Mouse (Mus musculus) adrenal gland, adult 10 weeks (tissue): Measurements from ENCODE around the gene Olfr1495. TPM values are rescaled to one million over a fixed set of nuclear protein-coding genes. Genes with fewer than 3 reads are reported as not detected.

Source experiments
- polyA plus RNA-seq: library from polyadenylated mRNA; stranded (reverse); fragments of 350-450 nt; fragmentation: Illumina TruSeq; extraction: RNeasy Lipid Tissue Mini Kit (QIAGEN cat#74804); gene quantifications from one replicate; pipeline ENCODE4 v1.2.3, GENCODE M21; 2014; ENCODE audit warnings: low read depth, low replicate concordance

Olfr1495 gene
- polyA plus RNA-seq = not detected

GRCm38 (mm10) chr19:13764306-13764705 lies at the start of gene Olfr1495:
Gene Olfr1495 (plus strand): TSS chr19:13764606.

GRCm38 (mm10) chr19:13722978-13723377 lies 41.4 kb upstream of the Olfr1495 start, which contains the start of gene Olfr1493-ps1:
Gene Olfr1493-ps1 (plus strand): TSS chr19:13723278.

GRCm38 (mm10) chr19:13739428-13739827 lies 25.0 kb upstream of the Olfr1495 start, which contains the start of gene Olfr1494:
Gene Olfr1494 (plus strand): TSS chr19:13739728.

GRCm38 (mm10) chr19:13777578-13777977 lies 13.2 kb downstream of the Olfr1495 start, which contains the start of gene Olfr1496:
Gene Olfr1496 (plus strand): TSS chr19:13777878.

GRCm38 (mm10) chr19:13798102-13798501 lies 33.7 kb downstream of the Olfr1495 start, which contains the start of gene Olfr1497:
Gene Olfr1497 (minus strand): TSS chr19:13798202.

GRCm38 (mm10) chr19:13819347-13819746 lies 54.9 kb downstream of the Olfr1495 start, which contains the start of gene Olfr1499:
Gene Olfr1499 (minus strand): TSS chr19:13819447.

Other genes with a start within 250 kb of the Olfr1495 start
- gene Olfr1480, start 236.7 kb upstream of the Olfr1495 start, polyA plus RNA-seq = not detected
- not detected for gene Olfr1484, start 181.1 kb upstream of the Olfr1495 start, polyA plus RNA-seq
- gene Olfr1487, start 147.2 kb upstream of the Olfr1495 start, polyA plus RNA-seq = not detected
- not detected for gene Olfr1489, start 133.0 kb upstream of the Olfr1495 start, polyA plus RNA-seq
- gene Olfr1490, start 113.5 kb upstream of the Olfr1495 start, polyA plus RNA-seq = not detected
- gene Olfr1491, start 67.3 kb upstream of the Olfr1495 start, polyA plus RNA-seq = not detected
- not detected for gene Olfr1493-ps1, start 41.3 kb upstream of the Olfr1495 start, polyA plus RNA-seq
- gene Olfr1494, start 24.9 kb upstream of the Olfr1495 start, polyA plus RNA-seq = not detected
- not detected for gene Olfr1496, start 13.3 kb downstream of the Olfr1495 start, polyA plus RNA-seq
- gene Olfr1497, start 33.6 kb downstream of the Olfr1495 start, polyA plus RNA-seq = not detected
- not detected for gene Olfr1499, start 54.8 kb downstream of the Olfr1495 start, polyA plus RNA-seq
- gene Olfr1500, start 65.9 kb downstream of the Olfr1495 start, polyA plus RNA-seq = not detected
- gene Olfr1501, start 86.1 kb downstream of the Olfr1495 start, polyA plus RNA-seq = not detected
- not detected for gene Olfr1502, start 97.2 kb downstream of the Olfr1495 start, polyA plus RNA-seq
- gene Olfr1504, start 133.3 kb downstream of the Olfr1495 start, polyA plus RNA-seq = not detected
- gene Olfr1505, start 148.9 kb downstream of the Olfr1495 start, polyA plus RNA-seq = not detected